8 mouse cellular contexts compared by ENCODE assay signal in genomic region chr11:88728508-88728890, GRCm38 (mm10). TPM values are rescaled to one million over a fixed set of nuclear protein-coding genes. Genes with fewer than 3 reads are reported as not detected.
DNase-seq lines count a peak whose midpoint lies in the region; ATAC-seq and TF ChIP-seq lines count a peak whose summit lies in the region.

No protein-coding gene starts in this region.

- no peak overlapping the region for H3K4me2 ChIP-seq in lung, embryonic 14.5 days

- no peak overlapping the region for H3K4me3 ChIP-seq in lung, embryonic 14.5 days (ENCODE audit: low read depth, low read length)

- TF ChIP-seq CTCF in lung, embryonic 14.5 days (IDR thresholded peaks at IDR 0.05; ENCODE audit: low read depth), result peak; percentile 98

- no peaks in the 10 kb centered on the region for H3K9me3 ChIP-seq in lung, embryonic 14.5 days (ENCODE audit: low read depth, low read length)

- 0 out of 2 replicates have a peak overlapping the region, but pooled peaks have one; percentile 54 for H3K27ac ChIP-seq in lung, embryonic 14.5 days (ENCODE audit: low read depth)

- ATAC-seq in lung, embryonic 14.5 days (ENCODE audit: insufficient read depth), result no peak

- H3K27me3 ChIP-seq in lung, embryonic 14.5 days (ENCODE audit: insufficient read depth, low read length), result no peaks in the 10 kb centered on the region

- WGBS in lung, embryonic 14.5 days, result under 1% methylated on average over 6 of the region's 6 CpGs

- H3K9ac ChIP-seq in lung, embryonic 14.5 days, result no peak overlapping the region

- H3K4me1 ChIP-seq in lung, embryonic 14.5 days (ENCODE audit: insufficient read depth), result 0 out of 2 replicates have a peak, but pooled peaks cover 3% of the 10 kb centered on the region

- no peaks in the 10 kb centered on the region for H3K36me3 ChIP-seq in lung, embryonic 14.5 days (ENCODE audit: insufficient read depth)

- DNase-seq in A20 (ENCODE audit: low read depth, low spot score) (peak; percentile 62), NIH3T3 (ENCODE audit: low read depth) (peak; percentile 86)
- DNase-seq in cerebellum, postnatal 25 days, result peak; percentile 83 to 88
- peak; percentile 66 for DNase-seq in gastrocnemius, postnatal 14 days
- peak; percentile 71 to 80 for DNase-seq in kidney, postnatal 25 days
- DNase-seq in lung, embryonic 14.5 days, result peak; percentile 88
- peak; percentile 49 for DNase-seq in retina, postnatal 7 days (ENCODE audit: low read depth, low spot score)
- peak; percentile 22 for DNase-seq in urinary bladder, postnatal 10 days (ENCODE audit: low spot score)

- intact Hi-C loops in gastrocnemius, postnatal 14 days (cut with DNase I; ENCODE audit: low total_unique reads), result no loop called here

RNA-seq across cellular contexts. Expression of gene Msi2, which starts 10.2 kb away (rescaled TPM):
- total RNA-seq in gastrocnemius, postnatal 14 days (2021), result 100 to 1,000 TPM; 156 to 165 TPM
- 12.7 TPM in 2 replicates for polyA plus RNA-seq in lung, embryonic 14.5 days (2014; fragmentation: Nextera tagmentation; extraction: Ambion mirVana)

Comparison
In these comparisons a context has a peak if more than half of its experiments do, and no peak if none do; other contexts are left out.
1. DNase-seq: peak in every context shown above with its lines; median percentile 88 in lung, embryonic 14.5 days; 86 in NIH3T3; 86 in cerebellum, postnatal 25 days; 76 in kidney, postnatal 25 days; 66 in gastrocnemius, postnatal 14 days; 62 in A20; 49 in retina, postnatal 7 days; 22 in urinary bladder, postnatal 10 days.